Mouse (Mus musculus) testis, postnatal 14 days (tissue): ENCODE data around the gene Mcts1.

Experiments used
- DNase-seq: peaks from one replicate; pipeline ENCODE4 v3.0.0; 2021; ENCODE audit warnings: low spot score

Gene Mcts1

GRCm38 (mm10) chrX:38656206-38656883 lies 56.0 kb downstream of the Mcts1 start:
- no peak for DNase-seq
